Mouse (Mus musculus) retina, embryonic 14.5 days (tissue): Measurements from ENCODE around the gene Mrfap1.

ENCODE experiments used
- DNase-seq: peaks from one replicate; pipeline ENCODE4 v3.0.0-alpha.2; 2015; ENCODE audit warnings: low spot score

Gene Mrfap1

GRCm38 (mm10) chr5:36796296-36797014 is at the start of gene Mrfap1:
Gene Mrfap1 (minus strand): TSS chr5:36796772.
- DNase-seq: peak; percentile 96

GRCm38 (mm10) chr5:36844490-36844889 is 47.9 kb upstream of the Mrfap1 start:
- peak; percentile 52 for DNase-seq

- DNase-seq: no peak
Measured at GRCm38 (mm10) chr5:36841701-36842100, 45.1 kb upstream of the Mrfap1 start.

- DNase-seq: no peak
Measured at GRCm38 (mm10) chr5:36840092-36840491, 43.5 kb upstream of the Mrfap1 start.

GRCm38 (mm10) chr5:36839602-36840001 is 43.0 kb upstream of the Mrfap1 start:
- no peak for DNase-seq

- DNase-seq: no peak
Measured at GRCm38 (mm10) chr5:36839032-36839431, 42.5 kb upstream of the Mrfap1 start.

- DNase-seq: peak; percentile 90
Measured at GRCm38 (mm10) chr5:36835933-36836332, 39.4 kb upstream of the Mrfap1 start.

GRCm38 (mm10) chr5:36831272-36831671 is 34.7 kb upstream of the Mrfap1 start:
- peak; percentile 45 for DNase-seq

GRCm38 (mm10) chr5:36829913-36830879 is 33.6 kb upstream of the Mrfap1 start, which contains the start of gene Man2b2:
Gene Man2b2 (minus strand): TSS chr5:36830653.
- peak; percentile 98 for DNase-seq

- DNase-seq: no peak
Measured at GRCm38 (mm10) chr5:36829098-36829497, 32.5 kb upstream of the Mrfap1 start.

- DNase-seq: no peak
Measured at GRCm38 (mm10) chr5:36822907-36823306, 26.3 kb upstream of the Mrfap1 start.

GRCm38 (mm10) chr5:36820142-36820541 is 23.6 kb upstream of the Mrfap1 start:
- DNase-seq: peak; percentile 73

- no peak for DNase-seq
Measured at GRCm38 (mm10) chr5:36819742-36820141, 23.2 kb upstream of the Mrfap1 start.

- DNase-seq: no peak
Measured at GRCm38 (mm10) chr5:36817738-36818137, 21.2 kb upstream of the Mrfap1 start.

- DNase-seq: no peak
Measured at GRCm38 (mm10) chr5:36814554-36814953, 18.0 kb upstream of the Mrfap1 start.

- peak; percentile 91 for DNase-seq
Measured at GRCm38 (mm10) chr5:36811413-36811812, 14.8 kb upstream of the Mrfap1 start.

- DNase-seq: no peak
Measured at GRCm38 (mm10) chr5:36810634-36811033, 14.1 kb upstream of the Mrfap1 start.

- no peak for DNase-seq
Measured at GRCm38 (mm10) chr5:36809123-36809522, 12.6 kb upstream of the Mrfap1 start.

GRCm38 (mm10) chr5:36807106-36807505 is 10.5 kb upstream of the Mrfap1 start:
- DNase-seq: no peak

- no peak for DNase-seq
Measured at GRCm38 (mm10) chr5:36797291-36797690, 719 bp upstream of the Mrfap1 start.

GRCm38 (mm10) chr5:36795647-36796295 is 801 bp downstream of the Mrfap1 start:
- peak; percentile 67 for DNase-seq

- DNase-seq: no peak
Measured at GRCm38 (mm10) chr5:36791861-36792260, 4.7 kb downstream of the Mrfap1 start.
